In the genomic region with DNA sequence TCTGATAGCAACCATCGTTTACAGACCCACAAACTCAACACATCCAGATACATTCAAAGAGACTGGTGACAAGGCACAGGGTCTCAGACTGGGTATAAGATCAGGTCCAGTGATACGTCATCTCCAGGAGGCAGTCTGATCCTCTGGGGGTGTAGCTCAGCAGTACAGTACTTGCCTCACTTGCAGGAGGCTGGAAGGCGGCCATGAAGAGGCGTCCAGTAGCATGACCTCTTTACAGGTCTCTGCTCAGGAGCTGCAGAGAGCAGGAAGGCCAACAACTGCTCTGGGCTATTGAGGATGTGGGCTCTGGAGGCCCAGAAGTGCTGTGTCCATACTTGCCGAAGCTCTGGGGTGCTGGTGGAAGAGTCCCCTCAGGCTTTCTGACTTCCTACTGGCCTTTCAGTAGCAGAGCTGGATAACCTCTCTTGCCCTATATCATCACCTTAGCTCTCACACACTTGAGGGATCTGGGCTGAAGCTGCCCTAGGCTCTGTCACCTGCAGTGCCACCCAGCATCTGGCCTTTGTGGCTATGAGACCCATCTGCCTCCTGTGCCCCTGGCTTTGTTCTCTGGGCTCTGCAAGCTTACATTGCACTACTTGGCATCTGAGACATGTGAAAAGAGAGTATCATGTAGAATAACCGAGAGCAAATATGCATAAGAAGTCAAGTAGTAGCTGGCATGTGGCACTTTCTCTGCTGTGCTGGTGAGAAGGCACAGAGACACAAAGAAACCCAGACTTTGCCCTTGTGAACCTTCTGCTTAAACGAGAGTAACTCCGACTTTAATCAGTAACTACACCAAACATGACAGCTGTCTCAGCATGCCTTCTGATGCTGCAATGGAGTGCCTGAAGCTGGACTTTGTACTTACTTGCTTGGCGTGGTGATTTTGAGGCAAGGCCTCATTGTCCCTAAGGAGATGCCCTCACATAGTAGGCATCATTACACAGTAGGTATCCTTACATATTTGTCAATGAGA, we compare ENCODE assay signal across 17 mouse cellular contexts.
DNase-seq lines count a peak whose midpoint lies in the region; ATAC-seq lines count a peak whose summit lies in the region.
"Had no signal": no experiment of that assay in that cellular context is flagged by ENCODE, and none has a peak within 500 bp of the region (broad histone marks: within the 10 kb centered on the region; RNA-seq: fewer than 3 reads in every experiment).

No protein-coding gene starts in this region.

- H3K27me3 ChIP-seq in forebrain, embryonic 13.5 days = no peaks in the 10 kb centered on the region
- no peaks in the 10 kb centered on the region for H3K27me3 ChIP-seq in forebrain, embryonic 11.5 days (ENCODE audit: control insufficient read depth, insufficient read depth, low read length)
- H3K27me3 ChIP-seq: hindbrain, embryonic 12.5 days; midbrain, embryonic 13.5 days had no signal

- H3K4me2 ChIP-seq in forebrain, embryonic 13.5 days = no peak overlapping the region
- H3K4me2 ChIP-seq in forebrain, embryonic 11.5 days (ENCODE audit: low read depth, low read length, severe bottlenecking) = no peak overlapping the region
- H3K4me2 ChIP-seq: hindbrain, embryonic 12.5 days; midbrain, embryonic 13.5 days had no signal

- H3K4me3 ChIP-seq in forebrain, embryonic 13.5 days = no peak overlapping the region
- H3K4me3 ChIP-seq in forebrain, embryonic 11.5 days (ENCODE audit: low read depth, low read length) = no peak overlapping the region
- H3K4me3 ChIP-seq: erythroblast, embryonic 14.5 days; hindbrain, embryonic 12.5 days; midbrain, embryonic 13.5 days had no signal

- H3K36me3 ChIP-seq in forebrain, embryonic 13.5 days (ENCODE audit: poor library complexity, severe bottlenecking) = no peaks in the 10 kb centered on the region
- no peaks in the 10 kb centered on the region for H3K36me3 ChIP-seq in forebrain, embryonic 11.5 days (ENCODE audit: control insufficient read depth, insufficient read depth, low read length)
- H3K36me3 ChIP-seq: hindbrain, embryonic 12.5 days; midbrain, embryonic 13.5 days had no signal

- no peaks in the 10 kb centered on the region for H3K9me3 ChIP-seq in forebrain, embryonic 13.5 days (replicated peaks)
- no peaks in the 10 kb centered on the region for H3K9me3 ChIP-seq in forebrain, embryonic 11.5 days (ENCODE audit: control insufficient read depth, low read length)
- H3K9me3 ChIP-seq: midbrain, embryonic 13.5 days had no signal

- H3K27ac ChIP-seq in forebrain, embryonic 13.5 days = no peak overlapping the region
- no peak overlapping the region for H3K27ac ChIP-seq in forebrain, embryonic 11.5 days (ENCODE audit: low read depth, low read length)
- H3K27ac ChIP-seq: hindbrain, embryonic 12.5 days; liver, embryonic 14.5 days; macrophage; midbrain, embryonic 13.5 days; stomach, postnatal 0 days had no signal

- ATAC-seq in forebrain, embryonic 13.5 days = no peak
- ATAC-seq in forebrain, embryonic 11.5 days (replicated peaks; ENCODE audit: low FRiP score) = no peak
- ATAC-seq: midbrain, embryonic 13.5 days had no signal

- peaks cover under 1% of the 10 kb centered on the region; the same call in 1 of the 2 replicates for H3K4me1 ChIP-seq in forebrain, embryonic 13.5 days
- no peaks in the 10 kb centered on the region; the same call in 1 of the 2 replicates for H3K4me1 ChIP-seq in forebrain, embryonic 11.5 days (replicated peaks; ENCODE audit: control insufficient read depth, insufficient read depth, low read length)

- 76% methylated on average over 9 of the region's 9 CpGs for whole genome bisulfite sequencing in forebrain, embryonic 13.5 days
- 85% methylated on average over 9 of the region's 9 CpGs for WGBS in forebrain, embryonic 11.5 days

- no peak for DNase-seq in forebrain, embryonic 11.5 days (ENCODE audit: low spot score)
- peak; percentile 85 for DNase-seq in kidney, adult 11 months
- DNase-seq in kidney, postnatal 14 days = peak; percentile 70
- peak; percentile 67 for DNase-seq in thymus, postnatal 14 days
- no peak for DNase-seq in right cerebral cortex, postnatal 36 days (ENCODE audit: low spot score in 2 of 2)
- DNase-seq in retina, embryonic 14.5 days (ENCODE audit: low spot score) = no peak
- no peak for DNase-seq in adrenal gland, postnatal 4 days (ENCODE audit: low spot score in 2 of 2)
- DNase-seq: cerebellum, adult 8-10 months; gastrocnemius, postnatal 25 days; spleen, adult 18-20 months had no signal

- H3K9ac ChIP-seq in forebrain, embryonic 13.5 days = 0 out of 2 replicates have a peak overlapping the region, but pooled peaks have one; percentile 12
- H3K9ac ChIP-seq in forebrain, embryonic 11.5 days (ENCODE audit: low read length) = no peak overlapping the region
- H3K9ac ChIP-seq: hindbrain, embryonic 12.5 days; liver, embryonic 14.5 days; midbrain, embryonic 13.5 days had no signal

Comparison
In these comparisons a context has a peak if more than half of its experiments do, and no peak if none do; other contexts are left out.
1. DNase-seq: peak in kidney, adult 11 months (single experiment), kidney, postnatal 14 days (single experiment) and thymus, postnatal 14 days (single experiment); none in forebrain, embryonic 11.5 days (single experiment), right cerebral cortex, postnatal 36 days (0 of 2), retina, embryonic 14.5 days (single experiment) and adrenal gland, postnatal 4 days (0 of 2).